Mouse (Mus musculus): ENCODE results near the gene Gm49322. TPM values are rescaled to one million over a fixed set of nuclear protein-coding genes. Genes with fewer than 3 reads are reported as not detected.

Gene Gm49322
- polyA plus RNA-seq, 1 experiment from 2014 or later: 1.5 TPM

DNA sequence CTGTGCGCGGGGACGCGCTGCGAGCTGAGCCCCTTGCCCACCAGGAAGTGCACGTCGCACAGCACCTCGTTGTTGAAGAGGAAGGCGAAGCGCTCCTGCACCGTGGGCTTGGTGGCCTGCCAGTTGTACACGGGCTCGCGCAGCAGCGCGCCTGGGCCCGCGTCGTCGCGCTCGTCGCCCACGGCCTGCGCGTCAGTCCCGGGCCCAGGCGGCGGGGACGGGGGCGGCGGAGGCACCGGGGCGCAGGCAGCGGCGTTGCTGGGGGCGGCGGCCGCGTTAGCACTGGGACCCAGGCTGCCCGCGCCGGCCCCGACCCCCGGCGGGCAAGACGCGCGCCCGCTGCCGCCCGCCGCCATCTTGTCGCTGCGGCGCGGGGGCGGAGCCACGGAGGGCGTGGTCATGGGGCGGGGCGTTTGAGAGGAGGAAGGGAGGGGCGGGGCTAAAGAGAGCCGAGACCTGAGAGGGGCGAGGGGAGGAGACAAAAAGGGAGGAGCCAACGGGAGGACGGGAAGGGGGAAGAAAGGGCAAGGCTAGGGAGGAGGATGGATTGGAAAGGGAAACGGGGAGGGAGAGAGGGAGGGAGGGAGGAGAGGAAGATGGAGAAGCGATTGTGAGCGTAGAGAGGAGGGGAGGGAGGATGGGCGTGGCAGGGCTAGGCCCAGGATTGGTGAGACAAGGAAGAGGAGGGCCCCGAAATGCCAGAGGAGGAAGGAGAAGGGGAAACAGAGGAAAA is 50.5 kb downstream of the Gm49322 start:
- H3K4me1 ChIP-seq (ENCODE audit: control insufficient read depth, low read depth, low read length): peaks cover 39% of the 10 kb centered on the region
- peak overlapping the region; percentile 88 for H3K9ac ChIP-seq (ENCODE audit: low read depth, low read length)
- H3K4me2 ChIP-seq (ENCODE audit: low read depth, low read length): peak overlapping the region; percentile 93
- H3K27ac ChIP-seq (ENCODE audit: low read length): peak overlapping the region; percentile 83
- under 1% methylated on average over 72 of the region's 72 CpGs for WGBS (ENCODE audit: insufficient replicate concordance)
- H3K36me3 ChIP-seq (ENCODE audit: control insufficient read depth, insufficient read depth): no peaks in the 10 kb centered on the region
- H3K27me3 ChIP-seq (ENCODE audit: control insufficient read depth, insufficient read depth, low read depth, low read length): no peaks in the 10 kb centered on the region
- H3K9me3 ChIP-seq (replicated peaks; ENCODE audit: control insufficient read depth, low read length): no peaks in the 10 kb centered on the region
- ATAC-seq (ENCODE audit: low read depth): peak; percentile 68
- peak overlapping the region; percentile 83 for H3K4me3 ChIP-seq (ENCODE audit: low read depth, low read length)

DNA sequence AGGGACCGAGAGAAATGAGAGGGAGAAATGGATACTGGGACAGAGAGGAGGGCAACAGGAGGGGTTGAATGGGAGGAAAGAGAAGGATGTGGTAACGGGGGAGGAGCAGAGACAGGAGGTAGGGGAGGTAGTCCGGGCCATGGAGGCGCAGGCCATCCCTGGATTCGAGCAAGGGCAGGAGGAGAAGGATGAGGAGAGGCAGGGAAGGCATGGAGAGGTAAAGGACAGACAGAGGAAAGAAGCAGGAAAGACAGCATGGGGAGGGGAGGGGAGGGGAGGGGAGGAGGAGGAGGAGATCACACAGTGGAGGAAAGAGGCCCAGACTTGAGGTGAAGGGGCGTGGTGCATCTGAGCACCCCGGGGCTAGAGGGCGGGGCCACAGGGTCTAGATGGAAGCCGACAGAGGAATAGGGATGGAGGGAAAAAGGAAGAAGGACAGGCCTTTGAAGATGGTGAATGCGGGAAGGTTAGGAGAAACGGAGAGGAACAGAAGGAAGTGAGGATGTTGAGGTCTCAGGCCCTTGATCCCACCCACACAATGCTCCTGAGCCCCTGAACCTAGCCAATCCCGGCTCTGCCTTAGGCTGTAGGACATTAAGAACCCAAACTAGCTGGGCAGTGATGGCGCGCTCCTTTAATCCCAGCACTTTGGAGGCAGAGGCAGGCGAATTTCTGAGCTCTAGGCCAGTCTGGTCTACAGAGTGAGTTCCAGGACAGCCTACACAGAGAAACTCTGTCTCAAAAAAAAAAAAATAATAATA is 51.2 kb downstream of the Gm49322 start, which contains the start of gene Btbd2:
Gene Btbd2, minus strand, starts transcription at position 209 of the 761 bp plus-strand sequence.
- peak within 1 kb of the TSS; percentile 88 for H3K9ac ChIP-seq (ENCODE audit: low read depth, low read length)
- no peaks in the 10 kb centered on the region for H3K9me3 ChIP-seq (replicated peaks; ENCODE audit: control insufficient read depth, low read length)
- peaks cover 39% of the 10 kb centered on the region for H3K4me1 ChIP-seq (ENCODE audit: control insufficient read depth, low read depth, low read length)
- H3K4me2 ChIP-seq (ENCODE audit: low read depth, low read length): peak within 1 kb of the TSS; percentile 93
- ATAC-seq (ENCODE audit: low read depth): peak; percentile 55
- H3K36me3 ChIP-seq (ENCODE audit: control insufficient read depth, insufficient read depth): no peaks in the 10 kb centered on the region
- H3K27ac ChIP-seq (ENCODE audit: low read length): peak within 1 kb of the TSS; percentile 83
- peak within 1 kb of the TSS; percentile 83 for H3K4me3 ChIP-seq (ENCODE audit: low read depth, low read length)
- no peaks in the 10 kb centered on the region for H3K27me3 ChIP-seq (ENCODE audit: control insufficient read depth, insufficient read depth, low read depth, low read length)
- 33% methylated on average over 15 of the region's 15 CpGs for WGBS (ENCODE audit: insufficient replicate concordance)

DNA sequence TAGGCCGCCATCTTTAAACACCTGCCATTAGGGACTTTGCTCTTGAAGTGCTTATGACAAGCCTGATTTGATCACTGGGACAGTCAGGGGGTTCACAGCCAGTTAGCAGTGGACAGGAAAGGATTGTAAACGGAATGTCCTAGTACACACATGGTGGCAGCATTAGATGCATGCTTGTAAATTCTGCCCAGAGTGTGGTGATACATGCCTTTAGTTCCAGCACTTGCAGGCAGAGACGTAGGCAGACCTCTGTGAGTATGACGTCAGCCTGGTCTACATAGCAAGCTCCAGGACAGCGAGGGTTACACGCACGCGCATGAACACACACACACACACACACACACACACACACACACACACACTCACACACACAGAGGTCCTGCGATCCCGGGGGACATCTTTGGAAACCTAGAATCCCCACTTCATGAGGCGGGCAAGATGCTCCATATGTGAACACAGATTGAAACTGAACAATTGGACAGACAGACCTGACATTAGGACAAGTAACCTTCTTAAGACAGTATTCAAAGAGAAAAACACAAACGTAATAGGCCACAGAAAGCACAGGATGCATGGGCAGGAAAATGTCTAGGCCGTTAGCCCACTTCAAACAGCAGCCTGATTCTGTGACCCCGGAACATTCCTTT is 52.5 kb downstream of the Gm49322 start:
- no peaks in the 10 kb centered on the region for H3K27me3 ChIP-seq (ENCODE audit: control insufficient read depth, insufficient read depth, low read depth, low read length)
- WGBS (ENCODE audit: insufficient replicate concordance): 83% methylated on average over 14 of the region's 14 CpGs
- ATAC-seq (ENCODE audit: low read depth): no peak
- no peak overlapping the region for H3K4me3 ChIP-seq (ENCODE audit: low read depth, low read length)
- H3K36me3 ChIP-seq (ENCODE audit: control insufficient read depth, insufficient read depth): no peaks in the 10 kb centered on the region
- peaks cover 43% of the 10 kb centered on the region for H3K4me1 ChIP-seq (ENCODE audit: control insufficient read depth, low read depth, low read length)
- no peaks in the 10 kb centered on the region for H3K9me3 ChIP-seq (replicated peaks; ENCODE audit: control insufficient read depth, low read length)
- H3K9ac ChIP-seq (ENCODE audit: low read depth, low read length): no peak overlapping the region
- peak overlapping the region; percentile 83; the same call in 1 of the 2 replicates for H3K27ac ChIP-seq (ENCODE audit: low read length)
- H3K4me2 ChIP-seq (ENCODE audit: low read depth, low read length): no peak overlapping the region

DNA sequence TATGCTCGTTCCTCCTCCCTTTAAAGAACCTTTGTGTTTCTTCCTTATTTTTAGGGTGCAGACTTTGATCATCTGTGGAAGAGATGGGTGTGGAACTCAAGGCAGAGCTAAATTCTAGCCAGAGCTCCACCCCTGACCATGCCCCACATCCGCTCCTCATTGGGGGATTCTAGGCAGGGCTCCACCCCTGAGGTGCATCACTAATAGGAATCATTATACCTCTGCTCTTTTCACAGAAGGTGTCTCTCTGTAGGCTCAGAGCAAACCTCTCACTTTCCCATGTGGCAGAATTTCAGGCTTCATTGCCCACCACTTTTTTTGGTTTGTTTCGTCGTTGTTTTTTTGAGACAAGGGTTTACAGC is 53.0 kb downstream of the Gm49322 start:
- Histone ChIP-seq H3K27me3 (ENCODE audit: control insufficient read depth, insufficient read depth, low read depth, low read length) (no peaks in the 10 kb centered on the region), H3K4me2 (ENCODE audit: low read depth, low read length) (peak overlapping the region; percentile 50), H3K36me3 (ENCODE audit: control insufficient read depth, insufficient read depth) (no peaks in the 10 kb centered on the region), H3K9me3 (replicated peaks; ENCODE audit: control insufficient read depth, low read length) (no peaks in the 10 kb centered on the region), H3K4me3 (ENCODE audit: low read depth, low read length) (peak overlapping the region; percentile 47), H3K4me1 (ENCODE audit: control insufficient read depth, low read depth, low read length) (peaks cover 48% of the 10 kb centered on the region), H3K9ac (ENCODE audit: low read depth, low read length) (peak overlapping the region; percentile 26), H3K27ac (ENCODE audit: low read length) (peak overlapping the region; percentile 66)
- peak; percentile 62 for ATAC-seq (ENCODE audit: low read depth)
- WGBS (ENCODE audit: insufficient replicate concordance): 48% methylated on average over 4 of the region's 4 CpGs

DNA sequence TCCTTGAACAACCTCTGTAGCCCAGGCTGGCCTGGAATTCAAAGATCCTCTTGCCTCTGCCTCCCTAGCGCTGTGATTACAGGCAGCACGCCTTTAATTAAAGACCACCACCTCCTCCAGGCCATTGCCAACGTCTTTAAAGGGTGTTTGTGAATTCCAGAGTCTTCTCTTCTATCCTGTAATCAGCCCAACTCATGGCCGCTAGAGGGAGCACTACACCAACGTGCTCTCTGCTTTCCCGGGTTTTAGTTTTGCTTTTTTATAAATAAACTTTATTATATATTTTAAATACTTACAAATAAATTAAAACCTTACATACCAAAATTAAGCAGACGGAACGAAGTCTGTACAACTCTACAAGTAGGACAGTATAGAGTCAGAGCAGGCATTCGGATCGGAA is 53.4 kb downstream of the Gm49322 start:
- peak overlapping the region; percentile 47 for H3K4me3 ChIP-seq (ENCODE audit: low read depth, low read length)
- peak overlapping the region; percentile 66 for H3K27ac ChIP-seq (ENCODE audit: low read length)
- ATAC-seq (ENCODE audit: low read depth): no peak
- peak overlapping the region; percentile 36 for H3K9ac ChIP-seq (ENCODE audit: low read depth, low read length)
- no peaks in the 10 kb centered on the region for H3K27me3 ChIP-seq (ENCODE audit: control insufficient read depth, insufficient read depth, low read depth, low read length)
- peak overlapping the region; percentile 50 for H3K4me2 ChIP-seq (ENCODE audit: low read depth, low read length)
- peaks cover 52% of the 10 kb centered on the region for H3K4me1 ChIP-seq (ENCODE audit: control insufficient read depth, low read depth, low read length)
- 13% methylated on average over 10 of the region's 10 CpGs for WGBS (ENCODE audit: insufficient replicate concordance)
- no peaks in the 10 kb centered on the region for H3K9me3 ChIP-seq (replicated peaks; ENCODE audit: control insufficient read depth, low read length)
- no peaks in the 10 kb centered on the region for H3K36me3 ChIP-seq (ENCODE audit: control insufficient read depth, insufficient read depth)

DNA sequence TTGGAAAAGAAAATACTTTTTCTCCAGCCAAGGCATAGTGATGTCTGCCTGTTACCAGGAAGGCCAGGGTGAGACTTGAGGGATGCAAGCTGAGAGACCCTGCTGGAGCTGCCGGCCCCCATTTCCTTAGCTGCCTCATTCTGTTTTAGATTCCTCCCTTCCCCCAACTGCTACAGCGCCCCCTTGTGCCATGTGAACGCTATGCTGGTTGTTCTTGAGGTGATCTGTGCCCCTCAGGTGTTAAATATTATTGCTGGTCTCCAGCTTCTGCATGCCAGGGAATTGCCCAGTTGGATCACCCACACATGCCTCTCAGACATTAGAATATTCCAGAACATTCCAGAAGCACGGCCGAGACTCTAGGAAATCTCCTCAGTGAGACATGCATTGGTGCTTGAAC is 55.3 kb downstream of the Gm49322 start:
- H3K9me3 ChIP-seq (replicated peaks; ENCODE audit: control insufficient read depth, low read length): no peaks in the 10 kb centered on the region
- H3K36me3 ChIP-seq (ENCODE audit: control insufficient read depth, insufficient read depth): peaks cover 2% of the 10 kb centered on the region; the same call in 1 of the 2 replicates
- no peak overlapping the region for H3K4me3 ChIP-seq (ENCODE audit: low read depth, low read length)
- H3K4me2 ChIP-seq (ENCODE audit: low read depth, low read length): no peak overlapping the region
- H3K4me1 ChIP-seq (ENCODE audit: control insufficient read depth, low read depth, low read length): peaks cover 57% of the 10 kb centered on the region
- ATAC-seq (ENCODE audit: low read depth): no peak
- WGBS (ENCODE audit: insufficient replicate concordance): 34% methylated on average over 5 of the region's 5 CpGs
- H3K9ac ChIP-seq (ENCODE audit: low read depth, low read length): no peak overlapping the region
- no peak overlapping the region for H3K27ac ChIP-seq (ENCODE audit: low read length)
- no peaks in the 10 kb centered on the region for H3K27me3 ChIP-seq (ENCODE audit: control insufficient read depth, insufficient read depth, low read depth, low read length)

DNA sequence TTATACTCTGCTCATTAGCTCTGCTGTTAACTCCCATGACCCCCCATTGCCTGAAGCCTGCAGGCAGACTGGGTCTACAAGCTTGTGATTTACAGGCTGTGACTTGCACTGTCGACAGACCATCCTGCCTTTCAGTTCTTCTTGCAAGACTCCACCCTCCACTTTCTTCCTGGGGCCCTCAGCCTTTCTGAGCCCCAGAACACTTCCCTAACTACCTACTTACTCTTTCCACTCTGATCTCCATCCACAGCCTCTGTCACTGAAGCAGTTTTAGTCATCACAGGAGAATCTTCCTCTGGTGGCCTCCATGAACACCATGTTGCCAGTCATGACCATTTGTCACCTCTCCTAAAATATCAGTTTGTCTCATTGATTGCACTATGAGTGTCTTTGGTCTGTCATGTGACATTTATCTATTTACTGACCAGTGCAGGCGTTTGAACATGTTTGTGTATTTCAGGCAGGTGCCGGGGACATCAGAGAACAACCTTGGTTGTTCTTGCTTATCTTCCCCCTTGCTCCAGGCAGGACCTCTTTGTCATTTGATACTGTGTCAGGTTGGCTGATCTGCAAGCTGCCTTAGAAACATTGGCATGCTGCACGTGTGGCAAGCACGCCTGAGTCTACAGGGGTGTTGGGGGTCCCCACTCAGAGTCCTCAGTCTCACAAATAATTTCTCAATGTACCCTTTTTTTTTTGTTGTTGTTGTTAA is 57.8 kb downstream of the Gm49322 start:
- Histone ChIP-seq H3K4me3 (ENCODE audit: low read depth, low read length) (no peak overlapping the region), H3K27ac (ENCODE audit: low read length) (peak overlapping the region; percentile 73), H3K4me2 (ENCODE audit: low read depth, low read length) (no peak overlapping the region), H3K27me3 (ENCODE audit: control insufficient read depth, insufficient read depth, low read depth, low read length) (no peaks in the 10 kb centered on the region), H3K9me3 (replicated peaks; ENCODE audit: control insufficient read depth, low read length) (no peaks in the 10 kb centered on the region), H3K4me1 (ENCODE audit: control insufficient read depth, low read depth, low read length) (peaks cover 44% of the 10 kb centered on the region), H3K9ac (ENCODE audit: low read depth, low read length) (no peak overlapping the region; the same call in 1 of the 2 replicates), H3K36me3 (ENCODE audit: control insufficient read depth, insufficient read depth) (peaks cover 24% of the 10 kb centered on the region)
- ATAC-seq (ENCODE audit: low read depth): no peak
- WGBS (ENCODE audit: insufficient replicate concordance): 9% methylated on average over 5 of the region's 5 CpGs

DNA sequence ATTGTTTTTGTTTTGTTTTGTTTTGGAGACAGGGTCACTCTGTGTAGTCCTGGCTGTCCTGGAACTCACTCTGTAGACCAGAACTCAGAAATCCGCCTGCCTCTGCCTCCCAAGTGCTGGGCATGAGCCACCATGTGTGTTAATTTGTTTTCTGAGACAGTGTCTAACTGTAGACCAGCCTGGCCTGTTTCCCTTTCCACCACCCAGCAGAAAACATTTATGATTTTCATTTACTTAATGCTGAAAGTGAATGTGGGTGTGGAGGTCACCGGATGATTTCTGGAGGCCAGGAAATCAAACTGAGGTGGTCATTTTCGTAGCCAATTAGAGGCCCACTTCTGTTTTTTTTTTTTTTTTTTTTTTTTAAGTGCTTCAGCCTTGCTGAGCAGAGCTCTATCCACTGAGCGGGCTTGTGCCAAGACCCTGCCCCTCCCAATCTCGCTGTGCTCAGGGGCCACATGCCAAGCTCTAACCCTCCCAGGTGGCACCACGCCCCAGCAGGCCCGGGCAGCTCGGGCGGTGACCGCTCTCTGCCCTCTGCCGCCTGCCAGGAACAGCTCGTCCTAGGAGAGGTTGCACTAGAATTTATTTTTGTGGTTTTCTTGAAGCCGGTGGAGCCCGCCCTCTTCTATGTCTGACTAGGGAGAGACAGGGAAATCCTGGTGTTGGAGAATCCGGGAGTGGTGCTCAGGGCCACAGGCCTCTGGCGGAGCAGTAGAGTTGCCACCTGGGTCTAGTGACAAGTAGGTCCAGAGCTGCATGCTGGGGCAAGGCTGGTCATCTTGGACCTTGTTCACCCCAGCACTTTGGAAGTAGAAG is 58.6 kb downstream of the Gm49322 start:
- Histone ChIP-seq H3K9me3 (replicated peaks; ENCODE audit: control insufficient read depth, low read length) (no peaks in the 10 kb centered on the region), H3K9ac (ENCODE audit: low read depth, low read length) (peak overlapping the region; percentile 43), H3K27me3 (ENCODE audit: control insufficient read depth, insufficient read depth, low read depth, low read length) (no peaks in the 10 kb centered on the region), H3K4me3 (ENCODE audit: low read depth, low read length) (peak overlapping the region; percentile 14; the same call in 1 of the 2 replicates), H3K4me1 (ENCODE audit: control insufficient read depth, low read depth, low read length) (peaks cover 38% of the 10 kb centered on the region), H3K27ac (ENCODE audit: low read length) (peak overlapping the region; percentile 73), H3K36me3 (ENCODE audit: control insufficient read depth, insufficient read depth) (peaks cover 32% of the 10 kb centered on the region), H3K4me2 (ENCODE audit: low read depth, low read length) (peak overlapping the region; percentile 54)
- WGBS (ENCODE audit: insufficient replicate concordance): 14% methylated on average over 16 of the region's 16 CpGs
- ATAC-seq (ENCODE audit: low read depth): peak; percentile 61

All from liver, embryonic 16.5 days (tissue).